Comparison of ENCODE assay signal across 9 mouse cellular contexts in the genomic region with DNA sequence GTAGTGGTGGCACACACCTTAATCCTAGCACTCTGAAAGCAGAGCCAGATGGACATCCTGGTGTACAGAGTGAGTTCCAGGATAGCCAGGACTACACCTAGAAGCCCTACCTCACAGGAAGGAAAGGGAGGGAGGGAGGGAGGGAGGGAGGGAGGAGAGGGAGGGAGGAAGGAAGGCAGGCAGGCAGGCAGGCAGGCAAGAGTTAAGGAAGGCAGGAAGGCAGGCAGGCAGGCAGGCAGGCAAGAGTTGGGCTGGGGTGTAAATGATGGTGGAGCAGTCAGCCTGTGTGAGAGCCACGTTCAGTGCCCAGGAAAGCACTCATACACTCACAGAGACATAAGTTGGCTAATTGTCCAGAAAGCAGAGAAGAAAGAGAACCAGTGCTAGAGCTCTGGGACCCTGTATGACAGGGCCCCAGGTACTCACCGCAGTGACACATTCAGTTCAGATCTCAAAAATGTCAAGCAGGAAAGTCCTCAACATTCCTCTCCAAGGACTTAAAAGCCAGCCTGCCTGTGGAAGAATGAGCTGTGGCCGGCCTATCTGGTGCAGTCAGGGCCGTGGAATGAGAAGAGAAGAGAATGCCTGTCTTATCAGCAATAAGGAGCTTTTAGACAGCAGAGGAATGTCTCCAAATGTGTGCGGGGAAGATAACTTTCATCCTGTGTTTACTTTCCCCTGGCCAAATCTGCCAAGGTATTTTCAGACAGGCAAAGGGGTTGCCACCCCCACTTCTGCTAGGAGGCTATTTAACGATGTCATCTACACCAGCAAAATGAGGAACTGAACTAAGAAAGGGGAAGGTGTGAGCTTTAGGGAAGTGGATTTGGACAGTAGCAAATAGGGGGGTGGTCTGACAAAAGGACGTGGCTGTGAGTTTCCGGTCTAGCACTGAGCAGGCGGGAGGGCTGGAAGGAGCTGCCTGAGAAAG. TPM values are rescaled to one million over a fixed set of nuclear protein-coding genes. Genes with fewer than 3 reads are reported as not detected.
DNase-seq lines count a peak whose midpoint lies in the region; ATAC-seq and TF ChIP-seq lines count a peak whose summit lies in the region.
"Had no signal": no experiment of that assay in that cellular context is flagged by ENCODE, and none has a peak within 500 bp of the region (broad histone marks: within the 10 kb centered on the region; RNA-seq: fewer than 3 reads in every experiment).

No protein-coding gene starts in this region.

- peaks cover 22% of the 10 kb centered on the region for H3K36me3 ChIP-seq in midbrain, embryonic 13.5 days
- H3K36me3 ChIP-seq in midbrain, embryonic 11.5 days (ENCODE audit: control insufficient read depth, insufficient read depth, low read length): no peaks in the 10 kb centered on the region
- H3K36me3 ChIP-seq in stomach, postnatal 0 days (ENCODE audit: control insufficient read depth, insufficient read depth, low read length): peaks cover 3% of the 10 kb centered on the region
- peaks cover 15% of the 10 kb centered on the region for H3K36me3 ChIP-seq in neural tube, embryonic 15.5 days

- TF ChIP-seq CTCF in stomach, postnatal 0 days (IDR thresholded peaks at IDR 0.05; ENCODE audit: low read depth): no peak
- no peak for TF ChIP-seq CTCF in cerebellum, adult 2 months (IDR thresholded peaks at IDR 0.05; ENCODE audit: borderline replicate concordance, insufficient read depth, low read depth, low read length)

- H3K9me3 ChIP-seq in midbrain, embryonic 13.5 days: no peaks in the 10 kb centered on the region
- no peaks in the 10 kb centered on the region for H3K9me3 ChIP-seq in midbrain, embryonic 11.5 days (ENCODE audit: control insufficient read depth, low read length)
- H3K9me3 ChIP-seq in stomach, postnatal 0 days (ENCODE audit: control insufficient read depth, low read length): no peaks in the 10 kb centered on the region
- H3K9me3 ChIP-seq in neural tube, embryonic 15.5 days (replicated peaks): no peaks in the 10 kb centered on the region

- no peaks in the 10 kb centered on the region for H3K27me3 ChIP-seq in midbrain, embryonic 13.5 days
- no peaks in the 10 kb centered on the region for H3K27me3 ChIP-seq in midbrain, embryonic 11.5 days (ENCODE audit: control insufficient read depth, insufficient read depth, low read length)
- H3K27me3 ChIP-seq in stomach, postnatal 0 days (ENCODE audit: control insufficient read depth, insufficient read depth, low read length): no peaks in the 10 kb centered on the region
- no peaks in the 10 kb centered on the region for H3K27me3 ChIP-seq in cerebellum, adult 2 months (ENCODE audit: control insufficient read depth, insufficient read depth, low read length)
- H3K27me3 ChIP-seq in neural tube, embryonic 15.5 days (replicated peaks): no peaks in the 10 kb centered on the region

- no peak overlapping the region for H3K9ac ChIP-seq in midbrain, embryonic 13.5 days (replicated peaks)
- no peak overlapping the region for H3K9ac ChIP-seq in midbrain, embryonic 11.5 days (ENCODE audit: low read length)
- H3K9ac ChIP-seq in stomach, postnatal 0 days (ENCODE audit: low read length): no peak overlapping the region
- no peak overlapping the region for H3K9ac ChIP-seq in neural tube, embryonic 15.5 days (replicated peaks)

- H3K4me2 ChIP-seq in midbrain, embryonic 13.5 days (replicated peaks): no peak overlapping the region
- H3K4me2 ChIP-seq in midbrain, embryonic 11.5 days: no peak overlapping the region
- H3K4me2 ChIP-seq in stomach, postnatal 0 days (replicated peaks; ENCODE audit: low read depth): no peak overlapping the region
- no peak overlapping the region for H3K4me2 ChIP-seq in neural tube, embryonic 15.5 days

- H3K4me3 ChIP-seq in midbrain, embryonic 13.5 days (replicated peaks): no peak overlapping the region
- no peak overlapping the region for H3K4me3 ChIP-seq in midbrain, embryonic 11.5 days (ENCODE audit: low read depth, low read length)
- no peak overlapping the region for H3K4me3 ChIP-seq in stomach, postnatal 0 days (ENCODE audit: low read depth, low read length)
- no peak overlapping the region for H3K4me3 ChIP-seq in cerebellum, adult 2 months (replicated peaks; ENCODE audit: insufficient read depth, low read depth, low read length)
- no peak overlapping the region for H3K4me3 ChIP-seq in neural tube, embryonic 15.5 days (replicated peaks)

- H3K27ac ChIP-seq in midbrain, embryonic 13.5 days: no peak overlapping the region
- no peak overlapping the region for H3K27ac ChIP-seq in midbrain, embryonic 11.5 days (ENCODE audit: low read depth, low read length)
- peak overlapping the region; percentile 30 for H3K27ac ChIP-seq in stomach, postnatal 0 days (replicated peaks)
- no peak overlapping the region for H3K27ac ChIP-seq in cerebellum, adult 2 months (ENCODE audit: insufficient read depth, low read length)
- no peak overlapping the region for H3K27ac ChIP-seq in neural tube, embryonic 15.5 days (replicated peaks)

- TF ChIP-seq POLR2A in cerebellum, adult 2 months (IDR thresholded peaks at IDR 0.05; ENCODE audit: borderline replicate concordance, insufficient read depth, low read length): no peak

- no peaks in the 10 kb centered on the region for H3K4me1 ChIP-seq in midbrain, embryonic 13.5 days (replicated peaks)
- no peaks in the 10 kb centered on the region for H3K4me1 ChIP-seq in midbrain, embryonic 11.5 days (ENCODE audit: control insufficient read depth, insufficient read depth, low read length)
- no peaks in the 10 kb centered on the region for H3K4me1 ChIP-seq in stomach, postnatal 0 days (replicated peaks; ENCODE audit: control insufficient read depth, insufficient read depth)
- no peaks in the 10 kb centered on the region for H3K4me1 ChIP-seq in cerebellum, adult 2 months (ENCODE audit: control insufficient read depth, insufficient read depth, low read length)
- no peaks in the 10 kb centered on the region for H3K4me1 ChIP-seq in neural tube, embryonic 15.5 days

- no peak for TF ChIP-seq EP300 in stomach, postnatal 0 days (optimal IDR thresholded peaks at IDR 0.05)

- ATAC-seq in midbrain, embryonic 13.5 days: peak; percentile 20; the same call in 1 of the 2 replicates
- no peak for ATAC-seq in midbrain, embryonic 11.5 days (ENCODE audit: low FRiP score)
- peak; percentile 95 for ATAC-seq in granulocyte monocyte progenitor cell, adult 5-6 weeks (replicated peaks; ENCODE audit: poor library complexity, severe bottlenecking)
- peak; percentile 71 for ATAC-seq in stomach, postnatal 0 days (ENCODE audit: low FRiP score, low TSS enrichment)
- no peak for ATAC-seq in neural tube, embryonic 15.5 days (ENCODE audit: low FRiP score)

- DNase-seq in midbrain, embryonic 11.5 days (ENCODE audit: low spot score, missing footprints): no peak
- peak; percentile 25 for DNase-seq in lung, postnatal 14 days
- no peak for DNase-seq in stomach, postnatal 0 days (ENCODE audit: low spot score)
- no peak for DNase-seq in right cerebral cortex, adult 18-20 months
- DNase-seq in cerebellum, adult 2 months: no peak
- DNase-seq: kidney, postnatal 10 days had no signal

- 76% methylated on average over 9 of the region's 9 CpGs for WGBS in midbrain, embryonic 13.5 days
- 80% methylated on average over 9 of the region's 9 CpGs for WGBS in midbrain, embryonic 11.5 days
- 29% methylated on average over 9 of the region's 9 CpGs for WGBS in stomach, postnatal 0 days
- WGBS in cerebellum, adult 2 months: 85% methylated on average over 9 of the region's 9 CpGs
- 82% methylated on average over 9 of the region's 9 CpGs for WGBS in neural tube, embryonic 15.5 days

RNA-seq across cellular contexts. Expression of gene Akap5, which starts 6.1 kb away (rescaled TPM):
- polyA plus RNA-seq in midbrain, embryonic 13.5 days (2015; fragmentation: Nextera tagmentation; extraction: Ambion mirVana): 6.5 and 6.9 TPM in 2 replicates
- polyA plus RNA-seq in midbrain, embryonic 11.5 days (2014; fragmentation: Nextera tagmentation; extraction: Ambion mirVana): 4.1 TPM in 2 replicates
- 0.17 TPM in 1 of 2 replicates, not detected in the other for total RNA-seq in granulocyte monocyte progenitor cell, adult 5-6 weeks (2014; fragmentation: Nextera tagmentation)
- 0.21 and 0.30 TPM in 2 replicates for total RNA-seq in granulocyte monocyte progenitor cell, adult 5-6 weeks (2017)
- polyA plus RNA-seq in stomach, postnatal 0 days (2015; fragmentation: Nextera tagmentation; extraction: Ambion mirVana): 2.0 and 2.2 TPM in 2 replicates
- polyA plus RNA-seq in cerebellum, adult 2 months (2012; rRNA removed): 3.8 and 4.4 TPM in 2 replicates
- polyA plus RNA-seq in neural tube, embryonic 15.5 days (2015; fragmentation: Nextera tagmentation; extraction: Ambion mirVana): 11.9 and 12.6 TPM in 2 replicates

RNA-seq across cellular contexts. Expression of gene Zbtb25, which starts 50.9 kb away (rescaled TPM):
- 15.9 and 16.5 TPM in 2 replicates for polyA plus RNA-seq in midbrain, embryonic 13.5 days (2015; fragmentation: Nextera tagmentation; extraction: Ambion mirVana)
- polyA plus RNA-seq in midbrain, embryonic 11.5 days (2014; fragmentation: Nextera tagmentation; extraction: Ambion mirVana): 20.9 and 23.4 TPM in 2 replicates
- total RNA-seq in granulocyte monocyte progenitor cell, adult 5-6 weeks (2014; fragmentation: Nextera tagmentation): 26.4 and 29.4 TPM in 2 replicates
- 21.4 and 22.4 TPM in 2 replicates for total RNA-seq in granulocyte monocyte progenitor cell, adult 5-6 weeks (2017)
- 7.0 and 7.4 TPM in 2 replicates for polyA plus RNA-seq in stomach, postnatal 0 days (2015; fragmentation: Nextera tagmentation; extraction: Ambion mirVana)
- polyA plus RNA-seq in cerebellum, adult 2 months (2012; rRNA removed): 16.7 and 18.8 TPM in 2 replicates
- 13.1 and 15.2 TPM in 2 replicates for polyA plus RNA-seq in neural tube, embryonic 15.5 days (2015; fragmentation: Nextera tagmentation; extraction: Ambion mirVana)

RNA-seq across cellular contexts. Expression of gene Zbtb1, which starts 51.5 kb away (rescaled TPM):
- 4.1 and 4.7 TPM in 2 replicates for polyA plus RNA-seq in midbrain, embryonic 13.5 days (2015; fragmentation: Nextera tagmentation; extraction: Ambion mirVana)
- 7.6 and 7.8 TPM in 2 replicates for polyA plus RNA-seq in midbrain, embryonic 11.5 days (2014; fragmentation: Nextera tagmentation; extraction: Ambion mirVana)
- 12.0 and 15.6 TPM in 2 replicates for total RNA-seq in granulocyte monocyte progenitor cell, adult 5-6 weeks (2014; fragmentation: Nextera tagmentation)
- total RNA-seq in granulocyte monocyte progenitor cell, adult 5-6 weeks (2017): 12.9 and 15.3 TPM in 2 replicates
- 4.8 and 5.0 TPM in 2 replicates for polyA plus RNA-seq in stomach, postnatal 0 days (2015; fragmentation: Nextera tagmentation; extraction: Ambion mirVana)
- polyA plus RNA-seq in cerebellum, adult 2 months (2012; rRNA removed): 3.2 and 3.3 TPM in 2 replicates
- polyA plus RNA-seq in neural tube, embryonic 15.5 days (2015; fragmentation: Nextera tagmentation; extraction: Ambion mirVana): 3.3 and 4.4 TPM in 2 replicates

Comparison
In these comparisons a context has a peak if more than half of its experiments do, and no peak if none do; other contexts are left out.
1. ATAC-seq: peak in midbrain, embryonic 13.5 days (single experiment), granulocyte monocyte progenitor cell, adult 5-6 weeks (single experiment) and stomach, postnatal 0 days (single experiment); none in midbrain, embryonic 11.5 days (single experiment) and neural tube, embryonic 15.5 days (single experiment).